Mouse (Mus musculus): ENCODE results near the gene Pds5a. TPM values are rescaled to one million over a fixed set of nuclear protein-coding genes. Genes with fewer than 3 reads are reported as not detected.

The Pds5a gene
- total RNA-seq (2012; rRNA removed) (87.3 and 99.6 TPM in 2 replicates), polyA plus RNA-seq (2012; ENCODE audit: insufficient read depth in 1 of 2, insufficient read length in 2 of 2, low read depth in 1 of 2, low replicate concordance in 2 of 2, missing spikeins in 1 of 2) (100 to 1,000 TPM in 1 of 2 experiments, 10 to 100 TPM in 1; 88.0 to 188 TPM)

GRCm38 (mm10) chr5:65697836-65698758 is at the start of gene Pds5a:
Gene Pds5a (minus strand): TSS chr5:65698273.
- Histone ChIP-seq H3K9ac (ENCODE audit: control insufficient read depth, low read depth, low read length, poor library complexity, severe bottlenecking) (peak within 1 kb of the TSS; percentile 98), H3K79me2 (ENCODE audit: control insufficient read depth, insufficient read depth, low read length, poor library complexity) (peaks cover 47% of the 10 kb centered on the region), H3K9me3 (replicated peaks; ENCODE audit: insufficient read depth, low read length) (no peaks in the 10 kb centered on the region), H3K4me3 (ENCODE audit: control insufficient read depth in 1 of 2, insufficient read depth in 1 of 2, low read depth in 2 of 2, low read length in 2 of 2) (peak within 1 kb of the TSS; percentile 94 to 98), H3K27ac (ENCODE audit: control insufficient read depth, low read depth, low read length) (peak within 1 kb of the TSS; percentile 100), H3K36me3 (ENCODE audit: control insufficient read depth in 1 of 2, insufficient read depth in 2 of 2, low read length in 2 of 2) (peaks cover 15 to 32% of the 10 kb centered on the region in 2 experiments), H3K27me3 (ENCODE audit: control insufficient read depth in 1 of 2, insufficient read depth in 2 of 2, low read length in 2 of 2) (no peaks in the 10 kb centered on the region), H3K4me1 (ENCODE audit: control insufficient read depth in 1 of 2, insufficient read depth in 2 of 2, low read length in 2 of 2) (peaks cover 13 to 19% of the 10 kb centered on the region in 2 experiments)
- peak; percentile 90 for DNase-seq (ENCODE audit: low read depth, low spot score)
- TF ChIP-seq EP300 (IDR thresholded peaks at IDR 0.05; ENCODE audit: low read depth in 1 of 2, low read length in 2 of 2) (no peak), JUND (IDR thresholded peaks at IDR 0.05; ENCODE audit: low read depth, low read length) (no peak), ZNF384 (IDR thresholded peaks at IDR 0.05; ENCODE audit: low read depth, low read length) (no peak), POLR2AphosphoS2 (IDR thresholded peaks at IDR 0.05; ENCODE audit: low read length) (no peak; the same call in 1 of the 2 replicates), RCOR1 (IDR thresholded peaks at IDR 0.05; ENCODE audit: low read depth, low read length) (no peak), CHD2 (IDR thresholded peaks at IDR 0.05; ENCODE audit: low read length) (no peak; the same call in 1 of the 2 replicates), POLR2AphosphoS5 (IDR thresholded peaks at IDR 0.05; ENCODE audit: borderline replicate concordance, low read depth, low read length) (peak; percentile 41; the same call in 1 of the 2 replicates), TBP (IDR thresholded peaks at IDR 0.05; ENCODE audit: low read depth, low read length) (peak; percentile 62), RAD21 (IDR thresholded peaks at IDR 0.05; ENCODE audit: low read depth, low read length) (no peak; the same call in 1 of the 2 replicates), MAX (IDR thresholded peaks at IDR 0.05; ENCODE audit: low read length) (peak; percentile 51), MAZ (IDR thresholded peaks at IDR 0.05; ENCODE audit: low read depth, low read length) (peak; percentile 29; the same call in 1 of the 2 replicates), USF1 (IDR thresholded peaks at IDR 0.05; ENCODE audit: low read depth, low read length) (no peak), ETS1 (IDR thresholded peaks at IDR 0.05; ENCODE audit: low read depth, low read length) (no peak), GABPA (IDR thresholded peaks at IDR 0.05; ENCODE audit: low read depth, low read length) (no peak), E2F4 (IDR thresholded peaks at IDR 0.05; ENCODE audit: borderline replicate concordance, low read depth, low read length) (peak; percentile 73; the same call in 1 of the 2 replicates), ZC3H11A (IDR thresholded peaks at IDR 0.05; ENCODE audit: low read depth, low read length) (no peak), UBTF (IDR thresholded peaks at IDR 0.05; ENCODE audit: borderline replicate concordance, insufficient read depth, low read depth, low read length) (peak; percentile 88; the same call in 1 of the 2 replicates), GATA1 (IDR thresholded peaks at IDR 0.05; ENCODE audit: low read depth, low read length) (no peak), SMC3 (IDR thresholded peaks at IDR 0.05; ENCODE audit: low read depth, low read length) (no peak), ELF1 (IDR thresholded peaks at IDR 0.05; ENCODE audit: low read depth, low read length) (0 out of 2 replicates have a peak, but pooled peaks have one; percentile 25), MEF2A (IDR thresholded peaks at IDR 0.05; ENCODE audit: extremely low read depth, insufficient replicate concordance, low read depth, low read length, poor library complexity, severe bottlenecking) (no peak), MXI1 (IDR thresholded peaks at IDR 0.05; ENCODE audit: low read depth, low read length) (peak; percentile 69), MYB (IDR thresholded peaks at IDR 0.05; ENCODE audit: low read depth, low read length) (no peak), ZMIZ1 (IDR thresholded peaks at IDR 0.05; ENCODE audit: low read depth, low read length) (peak; percentile 2; the same call in 1 of the 2 replicates), TAL1 (IDR thresholded peaks at IDR 0.05; ENCODE audit: low read length) (no peak), SIN3A (IDR thresholded peaks at IDR 0.05; ENCODE audit: low read length) (peak; percentile 72), CTCF (IDR thresholded peaks at IDR 0.05 in 2 of 3, conservative IDR thresholded peaks at IDR 0.05 in 1 of 3; ENCODE audit: control insufficient read depth in 1 of 3, insufficient read depth in 1 of 3, low read depth in 2 of 3, low read length in 3 of 3, poor library complexity in 1 of 3, severe bottlenecking in 1 of 3) (peak in 2 of 3 experiments; percentile 48 to 68; a peak in 4 of 6 replicates), TCF12 (IDR thresholded peaks at IDR 0.05; ENCODE audit: low read depth, low read length) (no peak), CHD1 (IDR thresholded peaks at IDR 0.05; ENCODE audit: low read depth, low read length) (no peak), ZKSCAN1 (IDR thresholded peaks at IDR 0.05; ENCODE audit: low read depth, low read length) (no peak), USF2 (IDR thresholded peaks at IDR 0.05; ENCODE audit: borderline replicate concordance in 1 of 2, insufficient read depth in 1 of 2, low read depth in 1 of 2, low read length in 2 of 2) (no peak), NELFE (IDR thresholded peaks at IDR 0.05; ENCODE audit: low read depth, low read length) (peak; percentile 44), NRF1 (IDR thresholded peaks at IDR 0.05; ENCODE audit: insufficient read depth, low read depth, low read length, poor library complexity, severe bottlenecking) (peak; percentile 7; the same call in 1 of the 2 replicates)

Data from MEL (cell line).